Mouse (Mus musculus): Measurements from ENCODE around the gene Ces1b.

The Ces1b gene

GRCm38 (mm10) chr8:93079887-93080286 lies at the start of gene Ces1b:
TSS of gene Ces1b (minus strand) at chr8:93080017.
- DNase-seq (ENCODE audit: low spot score): no peak

- no peak for DNase-seq (ENCODE audit: low spot score)
Observed at GRCm38 (mm10) chr8:93126476-93126875, 46.7 kb upstream of the Ces1b start.

GRCm38 (mm10) chr8:93122005-93122404 lies 42.2 kb upstream of the Ces1b start:
- no peak for DNase-seq (ENCODE audit: low spot score)

- DNase-seq (ENCODE audit: low spot score): no peak
Observed at GRCm38 (mm10) chr8:93095376-93095775, 15.6 kb upstream of the Ces1b start.

GRCm38 (mm10) chr8:93091324-93091723 lies 11.5 kb upstream of the Ces1b start:
- DNase-seq (ENCODE audit: low spot score): no peak

GRCm38 (mm10) chr8:93088686-93089122 lies 8.9 kb upstream of the Ces1b start:
- no peak for DNase-seq (ENCODE audit: low spot score)

GRCm38 (mm10) chr8:93088193-93088592 lies 8.4 kb upstream of the Ces1b start:
- no peak for DNase-seq (ENCODE audit: low spot score)

- DNase-seq (ENCODE audit: low spot score): no peak
Observed at GRCm38 (mm10) chr8:93075251-93075650, 4.6 kb downstream of the Ces1b start.

- no peak for DNase-seq (ENCODE audit: low spot score)
Observed at GRCm38 (mm10) chr8:93063416-93064117, 16.2 kb downstream of the Ces1b start.

- no peak for DNase-seq (ENCODE audit: low spot score)
Observed at GRCm38 (mm10) chr8:93059185-93059584, 20.6 kb downstream of the Ces1b start.

GRCm38 (mm10) chr8:93055238-93055637 lies 24.6 kb downstream of the Ces1b start:
- DNase-seq (ENCODE audit: low spot score): no peak

- peak; percentile 17 for DNase-seq (ENCODE audit: low spot score)
Observed at GRCm38 (mm10) chr8:93048510-93049416, 31.1 kb downstream of the Ces1b start.

GRCm38 (mm10) chr8:93048092-93048491 lies 31.7 kb downstream of the Ces1b start, which contains the start of gene Ces1a:
TSS of gene Ces1a (minus strand) at chr8:93048192.
- no peak for DNase-seq (ENCODE audit: low spot score)

- DNase-seq (ENCODE audit: low spot score): no peak
Observed at GRCm38 (mm10) chr8:93043083-93043482, 36.7 kb downstream of the Ces1b start.

- DNase-seq (ENCODE audit: low spot score): no peak
Observed at GRCm38 (mm10) chr8:93040776-93041567, 38.8 kb downstream of the Ces1b start.

- peak; percentile 24 for DNase-seq (ENCODE audit: low spot score)
Observed at GRCm38 (mm10) chr8:93040256-93040655, 39.6 kb downstream of the Ces1b start.

- no peak for DNase-seq (ENCODE audit: low spot score)
Observed at GRCm38 (mm10) chr8:93038831-93039230, 41.0 kb downstream of the Ces1b start.

GRCm38 (mm10) chr8:93030664-93031063 lies 49.2 kb downstream of the Ces1b start:
- DNase-seq (ENCODE audit: low spot score): no peak

GRCm38 (mm10) chr8:93021738-93022137 lies 58.1 kb downstream of the Ces1b start:
- no peak for DNase-seq (ENCODE audit: low spot score)

GRCm38 (mm10) chr8:93014300-93014699 lies 65.5 kb downstream of the Ces1b start:
- no peak for DNase-seq (ENCODE audit: low spot score)

GRCm38 (mm10) chr8:93012226-93012625 lies 67.6 kb downstream of the Ces1b start:
- DNase-seq (ENCODE audit: low spot score): no peak

GRCm38 (mm10) chr8:93011439-93011838 lies 68.4 kb downstream of the Ces1b start:
- peak; percentile 62 for DNase-seq (ENCODE audit: low spot score)
